Mouse (Mus musculus) kidney, postnatal 4 days (tissue): Measurements from ENCODE around the gene Tmco3.
A peak's percentile ranks its signal among the peaks of the same experiment; 100 is the strongest.
"Not testable (repeated sequence)": the region's sequence is repeated elsewhere in the genome, so short reads cannot be mapped to it uniquely, and the experiment has no call there.

Source experiments
- DNase-seq, 2 experiments: peaks; one replicate each; pipeline ENCODE4 v3.0.0; 2021; ENCODE audit warnings: mixed read lengths in 2 of 2

Tmco3 gene

GRCm38 (mm10) chr8:13306916-13307315 is 18.9 kb downstream of the Tmco3 start:
- DNase-seq, result no peak

- DNase-seq, result no peak
Measured at GRCm38 (mm10) chr8:13314922-13315321, 26.9 kb downstream of the Tmco3 start.

GRCm38 (mm10) chr8:13316671-13317070 is 28.7 kb downstream of the Tmco3 start:
- DNase-seq, result no peak

GRCm38 (mm10) chr8:13326598-13326997 is 38.6 kb downstream of the Tmco3 start:
- DNase-seq, result peak; percentile 42 to 65

- peak in 1 of 2 experiments; percentile 20 for DNase-seq
Measured at GRCm38 (mm10) chr8:13334671-13335070, 46.7 kb downstream of the Tmco3 start.

- DNase-seq, result not testable (repeated sequence)
Measured at GRCm38 (mm10) chr8:13337245-13337644, 49.3 kb downstream of the Tmco3 start.

GRCm38 (mm10) chr8:13337678-13338077 is 49.7 kb downstream of the Tmco3 start:
- no peak for DNase-seq

- peak; percentile 83 to 90 for DNase-seq
Measured at GRCm38 (mm10) chr8:13338255-13338860, 50.4 kb downstream of the Tmco3 start, which contains the start of gene Tfdp1. TSS of gene Tfdp1 (plus strand) at chr8:13338751.

- DNase-seq, result peak; percentile 47 to 60
Measured at GRCm38 (mm10) chr8:13338901-13339645, 51.1 kb downstream of the Tmco3 start.

GRCm38 (mm10) chr8:13339646-13339990 is 51.6 kb downstream of the Tmco3 start:
- DNase-seq, result peak in 1 of 2 experiments; percentile 18

GRCm38 (mm10) chr8:13340650-13341049 is 52.7 kb downstream of the Tmco3 start:
- no peak for DNase-seq

- DNase-seq, result no peak
Measured at GRCm38 (mm10) chr8:13342340-13342739, 54.4 kb downstream of the Tmco3 start.

GRCm38 (mm10) chr8:13343134-13343533 is 55.1 kb downstream of the Tmco3 start:
- DNase-seq, result no peak

GRCm38 (mm10) chr8:13350052-13350451 is 62.1 kb downstream of the Tmco3 start:
- DNase-seq, result no peak

- no peak for DNase-seq
Measured at GRCm38 (mm10) chr8:13351593-13351992, 63.6 kb downstream of the Tmco3 start.

- DNase-seq, result no peak
Measured at GRCm38 (mm10) chr8:13352601-13353000, 64.6 kb downstream of the Tmco3 start.

GRCm38 (mm10) chr8:13353155-13353833 is 65.3 kb downstream of the Tmco3 start:
- no peak for DNase-seq

- no peak for DNase-seq
Measured at GRCm38 (mm10) chr8:13353883-13354282, 65.9 kb downstream of the Tmco3 start.

- DNase-seq, result no peak
Measured at GRCm38 (mm10) chr8:13356221-13356620, 68.2 kb downstream of the Tmco3 start.

GRCm38 (mm10) chr8:13356681-13357080 is 68.7 kb downstream of the Tmco3 start:
- peak in 1 of 2 experiments; percentile 15 for DNase-seq

GRCm38 (mm10) chr8:13360213-13360612 is 72.2 kb downstream of the Tmco3 start:
- DNase-seq, result no peak

GRCm38 (mm10) chr8:13361865-13362264 is 73.9 kb downstream of the Tmco3 start:
- DNase-seq, result no peak
